Mouse (Mus musculus) adrenal gland, adult 8-10 months (tissue): Measurements from ENCODE around the gene Atp11a. TPM values are rescaled to one million over a fixed set of nuclear protein-coding genes. Genes with fewer than 3 reads are reported as not detected.

Experiments
- DNase-seq: peaks from one replicate; pipeline ENCODE4 v3.0.0; 2022
- total RNA-seq, 4 experiments: library from RNA; stranded (reverse); gene quantifications; 2 replicates each; pipeline ENCODE4 v1.2.4; 2022

The Atp11a gene
- total RNA-seq, 4 experiments from 2014 or later = 139 to 237 (median 193) TPM

GRCm38 (mm10) chr8:12912011-12912410 lies 155.2 kb downstream of the Atp11a start:
- no peak for DNase-seq

GRCm38 (mm10) chr8:12915187-12916006 lies 158.6 kb downstream of the Atp11a start:
- DNase-seq = no peak

GRCm38 (mm10) chr8:12916156-12916900 lies 159.5 kb downstream of the Atp11a start:
- DNase-seq = no peak

- no peak for DNase-seq
These were observed 160.2 kb downstream of the Atp11a start for GRCm38 (mm10) chr8:12917029-12917428.

GRCm38 (mm10) chr8:12917831-12918230 lies 161.0 kb downstream of the Atp11a start:
- DNase-seq = no peak

Other genes starting within 250 kb of the Atp11a start
- gene Spaca7, start 184.0 kb upstream of the Atp11a start, total RNA-seq = not detected
- 10 to 100 TPM; 32.3 to 51.7 (median 38.7) TPM for gene Tubgcp3, start 84.8 kb upstream of the Atp11a start, total RNA-seq
- 10 to 100 TPM; 21.8 to 48.2 (median 31.7) TPM for gene Mcf2l, start 116.8 kb downstream of the Atp11a start, total RNA-seq